Mouse (Mus musculus): ENCODE measurements around the gene Hmga1. TPM values are rescaled to one million over a fixed set of nuclear protein-coding genes. Genes with fewer than 3 reads are reported as not detected.

The Hmga1 gene
- total RNA-seq, 2 experiments from 2014 or later, result 55.2 to 55.7 TPM

- no peak for TF ChIP-seq CTCF (IDR thresholded peaks at IDR 0.05)
- DNase-seq (ENCODE audit: extremely low spot score in 1 of 2, low spot score in 2 of 2), result peak in 1 of 2 experiments; percentile 44
- intact Hi-C loops (cut with DNase I), result no loop called here
- no peak overlapping the region for H3K27ac ChIP-seq
- H3K4me3 ChIP-seq, result peak overlapping the region; percentile 64
These were observed 42.9 kb upstream of the Hmga1 start for GRCm38 (mm10) chr17:27513279-27513915.

- Histone ChIP-seq H3K4me3 (no peak overlapping the region), H3K27ac (no peak overlapping the region)
- TF ChIP-seq CTCF (IDR thresholded peaks at IDR 0.05), result peak; percentile 40
- intact Hi-C loops (cut with DNase I), result no loop called here
- DNase-seq (ENCODE audit: extremely low spot score in 1 of 2, low spot score in 2 of 2), result no peak
These were observed 42.2 kb upstream of the Hmga1 start for GRCm38 (mm10) chr17:27513916-27514762.

- Histone ChIP-seq H3K4me3 (no peak overlapping the region), H3K27ac (no peak overlapping the region)
- TF ChIP-seq CTCF (IDR thresholded peaks at IDR 0.05), result no peak
- intact Hi-C loops (cut with DNase I), result no loop called here
- no peak for DNase-seq (ENCODE audit: extremely low spot score in 1 of 2, low spot score in 2 of 2)
These were observed 38.0 kb upstream of the Hmga1 start for GRCm38 (mm10) chr17:27518296-27518695.

- no peak for TF ChIP-seq CTCF (IDR thresholded peaks at IDR 0.05)
- no peak for DNase-seq (ENCODE audit: extremely low spot score in 1 of 2, low spot score in 2 of 2)
- intact Hi-C loops (cut with DNase I), result no loop called here
- H3K27ac ChIP-seq, result no peak overlapping the region
- H3K4me3 ChIP-seq, result no peak overlapping the region
These were observed 37.3 kb upstream of the Hmga1 start for GRCm38 (mm10) chr17:27518700-27519595.

GRCm38 (mm10) chr17:27520557-27520956 lies 35.7 kb upstream of the Hmga1 start:
- Histone ChIP-seq H3K4me3 (no peak overlapping the region), H3K27ac (no peak overlapping the region)
- DNase-seq (ENCODE audit: extremely low spot score in 1 of 2, low spot score in 2 of 2), result peak; percentile 64 to 72
- peak; percentile 100 for TF ChIP-seq CTCF (IDR thresholded peaks at IDR 0.05)
- intact Hi-C loops (cut with DNase I), result loop anchor here (2.0 kb wide), 3 partner anchors 330 to 488 kb away; no protein-coding TSS in a partner anchor

DNA sequence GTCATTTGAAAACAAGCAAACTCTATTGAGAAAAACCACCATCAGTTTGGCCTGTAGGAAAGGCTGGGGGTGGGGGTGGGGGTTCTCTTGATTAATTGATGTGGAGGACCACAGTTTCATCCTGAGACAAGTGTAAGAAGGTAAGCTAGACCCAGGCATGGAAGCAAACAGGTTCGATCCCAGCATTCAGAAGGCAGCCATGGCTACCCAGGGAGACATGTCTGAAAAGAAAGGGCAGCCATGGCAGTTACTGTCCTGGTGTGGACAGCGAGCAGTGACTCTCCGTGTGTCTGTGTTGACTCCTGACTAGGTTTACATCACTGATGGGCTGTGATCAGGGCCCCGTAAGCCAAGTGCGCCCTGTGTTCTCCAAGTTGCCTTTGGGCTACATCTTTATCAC lies 35.0 kb upstream of the Hmga1 start, which contains the start of gene Grm4:
Gene Grm4, minus strand, starts transcription at position 101 of the 400 bp plus-strand sequence.
- H3K27ac ChIP-seq, result no peak within 1 kb of the TSS
- H3K4me3 ChIP-seq, result no peak within 1 kb of the TSS
- TF ChIP-seq CTCF (IDR thresholded peaks at IDR 0.05), result no peak
- intact Hi-C loops (cut with DNase I), result loop anchor here (2.0 kb wide), 3 partner anchors 331 to 489 kb away; no protein-coding TSS in a partner anchor
- DNase-seq (ENCODE audit: extremely low spot score in 1 of 2, low spot score in 2 of 2), result no peak

DNA sequence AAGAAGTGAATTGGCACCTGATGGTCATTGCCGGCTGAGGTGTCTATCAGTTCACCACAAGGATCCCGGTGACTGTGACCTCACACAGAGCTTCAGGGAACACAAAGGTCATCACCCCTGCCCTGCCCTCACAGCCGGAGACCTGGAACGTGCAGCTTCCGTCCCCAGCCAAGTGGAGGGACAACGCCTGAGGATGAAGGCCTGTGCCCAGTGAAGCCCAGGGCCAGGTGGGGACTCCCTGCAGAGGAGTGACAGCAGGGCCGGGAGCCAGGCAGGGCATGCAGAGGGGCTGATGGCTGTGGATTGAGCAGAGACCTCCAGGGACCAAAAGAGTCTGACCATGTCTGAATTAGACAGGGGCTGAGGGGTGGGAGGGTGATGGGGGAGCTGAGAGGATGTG lies 33.2 kb upstream of the Hmga1 start:
- TF ChIP-seq CTCF (IDR thresholded peaks at IDR 0.05), result no peak
- no peak overlapping the region for H3K27ac ChIP-seq
- intact Hi-C loops (cut with DNase I), result no loop called here
- DNase-seq (ENCODE audit: extremely low spot score in 1 of 2, low spot score in 2 of 2), result no peak
- no peak overlapping the region for H3K4me3 ChIP-seq

GRCm38 (mm10) chr17:27527188-27527587 lies 29.1 kb upstream of the Hmga1 start:
- intact Hi-C loops (cut with DNase I), result no loop called here
- no peak for TF ChIP-seq CTCF (IDR thresholded peaks at IDR 0.05)
- no peak overlapping the region for H3K4me3 ChIP-seq
- no peak overlapping the region for H3K27ac ChIP-seq
- no peak for DNase-seq (ENCODE audit: extremely low spot score in 1 of 2, low spot score in 2 of 2)

DNA sequence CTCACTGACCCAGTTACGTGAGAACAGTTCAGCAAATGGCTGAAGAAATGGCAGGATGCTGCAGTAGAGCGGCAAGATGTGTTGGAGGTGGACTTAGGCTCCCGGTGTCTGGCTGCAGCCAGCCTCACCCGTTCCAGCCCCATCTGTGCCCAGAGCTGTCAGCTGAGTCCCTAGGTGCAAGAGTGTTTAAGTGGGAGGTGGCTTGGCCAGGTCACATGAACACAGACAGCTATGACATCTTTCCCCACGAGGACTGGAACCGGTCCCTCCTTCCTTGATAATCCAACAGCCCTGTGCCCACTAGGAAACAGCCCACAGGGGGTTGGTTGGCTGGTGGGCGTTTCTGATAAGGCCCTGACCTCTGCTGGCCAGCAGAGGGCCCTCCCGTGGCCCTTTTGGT lies 28.3 kb upstream of the Hmga1 start:
- no peak for DNase-seq (ENCODE audit: extremely low spot score in 1 of 2, low spot score in 2 of 2)
- Histone ChIP-seq H3K4me3 (no peak overlapping the region), H3K27ac (no peak overlapping the region)
- intact Hi-C loops (cut with DNase I), result no loop called here
- TF ChIP-seq CTCF (IDR thresholded peaks at IDR 0.05), result no peak; the same call in 1 of the 2 replicates

DNA sequence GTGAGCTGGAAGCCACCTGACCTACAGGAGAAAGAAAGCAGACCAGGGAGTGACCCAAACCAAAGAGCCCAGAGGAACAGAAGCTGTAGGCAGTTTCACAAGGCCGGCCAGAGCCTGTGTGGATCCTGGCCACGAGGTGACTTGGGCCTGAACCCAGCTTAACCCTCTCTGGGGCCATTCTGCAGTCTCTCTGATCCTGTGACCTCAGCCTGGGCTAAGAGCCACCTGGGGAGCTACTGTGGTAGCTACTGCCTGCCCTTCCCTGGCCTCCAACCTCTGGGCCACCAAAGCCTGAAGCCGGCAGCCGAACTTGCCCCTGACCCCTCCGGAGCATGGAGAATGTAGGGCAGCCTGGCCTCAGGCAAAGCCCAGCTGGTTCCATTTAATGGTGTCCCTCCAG lies 27.5 kb upstream of the Hmga1 start:
- Histone ChIP-seq H3K4me3 (no peak overlapping the region), H3K27ac (no peak overlapping the region)
- DNase-seq (ENCODE audit: extremely low spot score in 1 of 2, low spot score in 2 of 2), result no peak
- intact Hi-C loops (cut with DNase I), result no loop called here
- TF ChIP-seq CTCF (IDR thresholded peaks at IDR 0.05), result no peak

DNA sequence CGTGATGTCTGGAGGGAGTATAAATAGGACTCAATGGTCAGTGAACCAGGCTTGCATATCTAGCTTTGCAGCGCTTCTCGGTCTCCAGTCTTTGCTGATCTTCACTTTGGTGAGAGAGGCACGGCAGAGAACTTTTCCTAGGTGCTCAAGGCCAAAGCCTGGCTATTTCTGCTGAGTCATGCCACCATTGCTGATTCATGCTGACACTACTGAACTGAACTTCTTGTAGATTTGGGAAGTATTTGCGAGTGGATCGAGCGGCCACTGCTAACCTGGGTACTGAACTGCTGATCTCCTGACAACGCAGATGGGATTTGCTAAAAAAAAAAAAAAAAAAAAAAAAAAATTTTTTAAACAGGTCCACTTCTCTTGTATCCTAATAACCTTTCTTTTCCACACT lies 24.2 kb upstream of the Hmga1 start:
- Histone ChIP-seq H3K4me3 (no peak overlapping the region), H3K27ac (no peak overlapping the region)
- TF ChIP-seq CTCF (IDR thresholded peaks at IDR 0.05), result no peak
- intact Hi-C loops (cut with DNase I), result no loop called here
- DNase-seq (ENCODE audit: extremely low spot score in 1 of 2, low spot score in 2 of 2), result no peak
